Mouse (Mus musculus) embryonic facial prominence, embryonic 10.5 days (tissue): ENCODE measurements around the gene Arhgap19. TPM values are rescaled to one million over a fixed set of nuclear protein-coding genes. Genes with fewer than 3 reads are reported as not detected.
A peak's percentile ranks its signal among the peaks of the same experiment; 100 is the strongest.

Experiments
- DNase-seq: peaks from one replicate; pipeline ENCODE4 v3.0.0-alpha.2; 2017; ENCODE audit warnings: low spot score
- H3K27ac ChIP-seq: fragments of 300-500 bp; sonication (generic); replicated peaks from 2 replicates; pipeline ENCODE4 v1.5.1; 2016; ENCODE audit warnings: mild to moderate bottlenecking
- H3K27me3 ChIP-seq: fragments of 300-500 bp; sonication (generic); replicated peaks from 2 replicates; pipeline ENCODE4 v1.6.1; 2016; ENCODE audit warnings: low read depth, mild to moderate bottlenecking; ENCODE audit not compliant: poor library complexity, severe bottlenecking
- H3K36me3 ChIP-seq: fragments of 300-500 bp; sonication (generic); replicated peaks from 2 replicates; pipeline ENCODE4 v1.6.1; 2016; ENCODE audit warnings: mild to moderate bottlenecking, moderate library complexity
- H3K4me1 ChIP-seq: fragments of 300-500 bp; sonication (generic); 2 replicates; pipeline ENCODE4 v1.6.1; 2016
- H3K4me3 ChIP-seq: fragments of 300-500 bp; sonication (generic); 2 replicates; pipeline ENCODE4 v1.5.1; 2016; ENCODE audit warnings: mild to moderate bottlenecking, moderate library complexity
- H3K9me3 ChIP-seq: fragments of 300-500 bp; sonication (generic); 2 replicates; pipeline ENCODE4 v1.6.1; 2016; ENCODE audit warnings: mild to moderate bottlenecking
- WGBS: fragments of 180-500 bp; shearing (Covaris S2); methylation state at CpG from one replicate; pipeline ENCODE4 v1.1.7; 2016; 5-methylcytosine and 5-hydroxymethylcytosine counted together
- polyA plus RNA-seq: library from polyadenylated mRNA; unstranded; fragments of >200 nt; fragmentation: Nextera tagmentation; extraction: Ambion mirVana; gene quantifications from 2 replicates; pipeline ENCODE4 v1.2.1, GENCODE M21; 2016

Arhgap19 gene
- polyA plus RNA-seq, 1 experiment from 2014 or later: 45.2 TPM

DNA sequence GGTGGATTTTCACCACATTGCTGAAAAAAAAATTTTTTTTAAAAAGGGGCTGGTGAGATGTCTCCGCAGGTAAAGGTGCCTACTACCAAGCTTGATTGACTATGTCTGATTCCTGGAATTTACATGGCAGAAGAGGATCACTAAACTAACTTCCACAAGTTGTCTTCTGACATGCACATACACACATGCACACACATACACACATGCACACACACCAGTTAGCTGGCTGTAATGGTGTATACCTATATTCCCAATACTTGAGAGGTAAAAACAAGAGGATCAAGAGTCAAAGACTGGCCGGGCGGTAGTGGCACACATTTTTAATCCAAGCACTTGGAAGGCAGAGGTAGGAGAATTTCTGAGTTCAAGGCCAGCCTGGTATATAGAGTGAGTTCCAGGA is 37.8 kb upstream of the Arhgap19 start:
- no peak for DNase-seq
- Histone ChIP-seq H3K36me3 (no peaks in the 10 kb centered on the region), H3K4me1 (peaks cover 35% of the 10 kb centered on the region), H3K27me3 (peaks cover 4% of the 10 kb centered on the region; the same call in 1 of the 2 replicates), H3K27ac (no peak overlapping the region), H3K9me3 (no peaks in the 10 kb centered on the region), H3K4me3 (no peak overlapping the region)
- WGBS: 95% methylated on average over 3 of the region's 3 CpGs

GRCm38 (mm10) chr19:41838808-41839207 is 37.0 kb upstream of the Arhgap19 start:
- no peaks in the 10 kb centered on the region for H3K9me3 ChIP-seq
- no peaks in the 10 kb centered on the region for H3K36me3 ChIP-seq
- peaks cover 35% of the 10 kb centered on the region for H3K4me1 ChIP-seq
- peaks cover 3% of the 10 kb centered on the region; the same call in 1 of the 2 replicates for H3K27me3 ChIP-seq
- no peak overlapping the region for H3K27ac ChIP-seq
- H3K4me3 ChIP-seq: no peak overlapping the region
- no peak for DNase-seq
- WGBS: 86% methylated on average over 6 of the region's 6 CpGs

GRCm38 (mm10) chr19:41837917-41838261 is 36.0 kb upstream of the Arhgap19 start:
- Histone ChIP-seq H3K4me1 (peaks cover 40% of the 10 kb centered on the region), H3K4me3 (no peak overlapping the region), H3K27ac (no peak overlapping the region), H3K9me3 (no peaks in the 10 kb centered on the region), H3K27me3 (peaks cover 12% of the 10 kb centered on the region), H3K36me3 (no peaks in the 10 kb centered on the region)
- DNase-seq: no peak
- 70% methylated on average over 4 of the region's 4 CpGs for WGBS

DNA sequence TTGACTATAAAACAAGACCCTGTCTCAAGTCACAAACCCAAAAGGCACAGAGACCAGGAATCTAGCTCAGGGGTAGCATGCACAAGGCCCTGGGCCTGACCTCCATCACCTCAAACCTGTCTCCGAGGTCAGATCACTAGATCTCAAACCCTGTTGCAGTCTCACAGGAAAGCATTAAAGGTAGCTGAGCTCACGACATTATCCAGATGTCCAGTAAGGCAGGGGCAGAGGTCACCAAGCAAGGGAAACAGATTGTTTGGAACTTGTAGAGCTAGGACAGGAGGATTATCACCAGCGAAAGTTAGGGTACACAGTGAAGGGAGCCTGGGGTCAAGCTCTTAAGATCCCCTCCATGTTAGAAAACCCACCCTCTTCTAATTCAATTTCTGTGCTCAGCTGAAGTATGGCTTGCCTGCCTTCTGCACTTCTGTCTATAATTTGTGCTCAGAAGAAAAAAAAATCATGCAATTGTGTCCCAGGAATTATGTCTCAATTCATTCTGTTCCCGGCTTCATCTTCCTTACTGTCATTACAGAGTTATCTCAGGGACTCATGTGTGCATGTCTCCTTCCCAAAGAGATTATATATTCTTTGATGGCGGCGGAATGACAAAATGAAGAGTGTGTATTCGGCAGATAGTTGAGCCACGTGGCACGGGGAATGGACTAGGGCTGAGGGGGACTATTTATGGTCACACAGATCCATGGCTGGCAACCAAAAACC is 35.5 kb upstream of the Arhgap19 start:
- no peak for DNase-seq
- Histone ChIP-seq H3K4me1 (peaks cover 45% of the 10 kb centered on the region), H3K4me3 (no peak overlapping the region), H3K27ac (no peak overlapping the region), H3K9me3 (no peaks in the 10 kb centered on the region), H3K27me3 (peaks cover 18% of the 10 kb centered on the region), H3K36me3 (no peaks in the 10 kb centered on the region)
- WGBS: 66% methylated on average over 9 of the region's 9 CpGs

GRCm38 (mm10) chr19:41836719-41837118 is 34.9 kb upstream of the Arhgap19 start:
- peaks cover 52% of the 10 kb centered on the region for H3K4me1 ChIP-seq

GRCm38 (mm10) chr19:41835816-41836215 is 34.0 kb upstream of the Arhgap19 start:
- H3K9me3 ChIP-seq: no peaks in the 10 kb centered on the region
- 4% methylated on average over 6 of the region's 6 CpGs for WGBS
- H3K27me3 ChIP-seq: peaks cover 31% of the 10 kb centered on the region
- H3K4me1 ChIP-seq: peaks cover 61% of the 10 kb centered on the region
- peak overlapping the region; percentile 40; the same call in 1 of the 2 replicates for H3K4me3 ChIP-seq
- DNase-seq: peak; percentile 61
- H3K27ac ChIP-seq: peak overlapping the region; percentile 63; the same call in 1 of the 2 replicates
- H3K36me3 ChIP-seq: no peaks in the 10 kb centered on the region

More at GRCm38 (mm10) chr19:41836719-41837118, 34.9 kb upstream of the Arhgap19 start:
- H3K27me3 ChIP-seq: peaks cover 24% of the 10 kb centered on the region
- no peak overlapping the region for H3K27ac ChIP-seq
- WGBS: 52% methylated on average over 3 of the region's 3 CpGs
- DNase-seq: no peak
- no peaks in the 10 kb centered on the region for H3K9me3 ChIP-seq
- H3K36me3 ChIP-seq: no peaks in the 10 kb centered on the region
- no peak overlapping the region for H3K4me3 ChIP-seq

- H3K4me1 ChIP-seq: peaks cover 65% of the 10 kb centered on the region
- no peaks in the 10 kb centered on the region for H3K36me3 ChIP-seq
- DNase-seq: no peak
- 58% methylated on average over 6 of the region's 6 CpGs for WGBS
- H3K9me3 ChIP-seq: no peaks in the 10 kb centered on the region
- H3K27ac ChIP-seq: no peak overlapping the region
- H3K27me3 ChIP-seq: peaks cover 35% of the 10 kb centered on the region
- peak overlapping the region; percentile 40; the same call in 1 of the 2 replicates for H3K4me3 ChIP-seq
Measured at GRCm38 (mm10) chr19:41835407-41835806, 33.6 kb upstream of the Arhgap19 start.

- no peaks in the 10 kb centered on the region for H3K36me3 ChIP-seq
- peaks cover 65% of the 10 kb centered on the region for H3K4me1 ChIP-seq
- WGBS: 69% methylated on average over 13 of the region's 13 CpGs
- H3K27ac ChIP-seq: peak overlapping the region; percentile 19; the same call in 1 of the 2 replicates
- H3K9me3 ChIP-seq: no peaks in the 10 kb centered on the region
- H3K27me3 ChIP-seq: peaks cover 38% of the 10 kb centered on the region
- 0 out of 2 replicates have a peak overlapping the region, but pooled peaks have one; percentile 6 for H3K4me3 ChIP-seq
- DNase-seq: no peak
Measured at GRCm38 (mm10) chr19:41832501-41833201, 30.8 kb upstream of the Arhgap19 start.

- WGBS: 4% methylated on average over 14 of the region's 14 CpGs
- no peaks in the 10 kb centered on the region for H3K9me3 ChIP-seq
- H3K4me3 ChIP-seq: peak overlapping the region; percentile 84
- peaks cover 57% of the 10 kb centered on the region for H3K4me1 ChIP-seq
- peak; percentile 32 for DNase-seq
- H3K36me3 ChIP-seq: no peaks in the 10 kb centered on the region
- no peak overlapping the region; the same call in 1 of the 2 replicates for H3K27ac ChIP-seq
- H3K27me3 ChIP-seq: peaks cover 38% of the 10 kb centered on the region
Measured at GRCm38 (mm10) chr19:41831718-41832391, 30.0 kb upstream of the Arhgap19 start.

GRCm38 (mm10) chr19:41831101-41831570 is 29.3 kb upstream of the Arhgap19 start:
- H3K4me1 ChIP-seq: peaks cover 50% of the 10 kb centered on the region

GRCm38 (mm10) chr19:41830106-41831031 is 28.5 kb upstream of the Arhgap19 start:
- Histone ChIP-seq H3K4me1 (peaks cover 42% of the 10 kb centered on the region), H3K9me3 (no peaks in the 10 kb centered on the region), H3K4me3 (peak overlapping the region; percentile 84), H3K27ac (peak overlapping the region; percentile 94), H3K36me3 (no peaks in the 10 kb centered on the region), H3K27me3 (peaks cover 38% of the 10 kb centered on the region)
- under 1% methylated on average over 112 of the region's 112 CpGs for WGBS
- DNase-seq: peak; percentile 81

More at GRCm38 (mm10) chr19:41831101-41831570, 29.3 kb upstream of the Arhgap19 start:
- DNase-seq: peak; percentile 50
- Histone ChIP-seq H3K27me3 (peaks cover 38% of the 10 kb centered on the region), H3K27ac (no peak overlapping the region; the same call in 1 of the 2 replicates), H3K4me3 (peak overlapping the region; percentile 84), H3K9me3 (no peaks in the 10 kb centered on the region), H3K36me3 (no peaks in the 10 kb centered on the region)
- under 1% methylated on average over 19 of the region's 19 CpGs for WGBS
